In the genomic region with DNA sequence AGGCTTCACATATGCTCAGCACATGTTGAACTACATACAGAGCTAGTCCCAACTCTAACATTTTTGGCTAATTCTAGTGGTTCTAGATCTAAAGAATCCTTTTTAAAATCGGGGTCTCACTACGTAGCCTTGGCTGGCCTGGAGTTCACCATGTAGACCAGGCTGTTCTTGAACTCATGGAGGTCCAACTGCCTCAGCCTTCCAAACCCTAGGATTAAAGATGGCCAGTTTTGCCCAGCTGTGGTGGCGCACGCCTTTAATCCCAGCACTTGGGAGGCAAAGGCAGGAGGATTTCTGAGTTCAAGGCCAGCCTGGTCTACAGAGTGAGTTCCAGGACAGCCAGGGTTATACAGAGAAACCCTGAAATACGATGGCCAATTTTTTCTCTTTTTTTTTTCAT, we compare ENCODE assay signal across 17 mouse cellular contexts. TPM values are rescaled to one million over a fixed set of nuclear protein-coding genes. Genes with fewer than 3 reads are reported as not detected.
A peak's percentile ranks its signal among the peaks of the same experiment; 100 is the strongest.
DNase-seq lines count a peak whose midpoint lies in the region; ATAC-seq and TF ChIP-seq lines count a peak whose summit lies in the region.
"Not testable (repeated sequence)": the region's sequence is repeated elsewhere in the genome, so short reads cannot be mapped to it uniquely, and the experiment has no call there.
"Had no signal": no experiment of that assay in that cellular context is flagged by ENCODE, and none has a peak within 500 bp of the region (broad histone marks: within the 10 kb centered on the region; RNA-seq: fewer than 3 reads in every experiment).

No protein-coding gene starts in this region.

- DNase-seq in embryonic facial prominence, embryonic 10.5 days (ENCODE audit: low spot score); hindbrain, embryonic 14.5 days (ENCODE audit: low spot score); layer of hippocampus, adult 2 months (ENCODE audit: low spot score in 2 of 2): not testable (repeated sequence)

- H3K27ac ChIP-seq in embryonic facial prominence, embryonic 10.5 days (replicated peaks); forebrain, embryonic 16.5 days (ENCODE audit: low read length); hindbrain, embryonic 14.5 days; layer of hippocampus, adult 2 months; liver, embryonic 15.5 days (replicated peaks); midbrain, embryonic 13.5 days; neural tube, embryonic 14.5 days (ENCODE audit: low read depth, low read length): not testable (repeated sequence)

- not testable (repeated sequence) for H3K9ac ChIP-seq in forebrain, embryonic 16.5 days (replicated peaks; ENCODE audit: low read depth, low read length); hindbrain, embryonic 14.5 days; liver, embryonic 15.5 days; midbrain, embryonic 13.5 days (replicated peaks); neural tube, embryonic 14.5 days (replicated peaks; ENCODE audit: low read depth, low read length)

- H3K9me3 ChIP-seq in embryonic facial prominence, embryonic 10.5 days; forebrain, embryonic 16.5 days (ENCODE audit: control insufficient read depth, low read length); hindbrain, embryonic 14.5 days (ENCODE audit: control insufficient read depth, low read length); liver, embryonic 15.5 days (replicated peaks); midbrain, embryonic 13.5 days; neural tube, embryonic 14.5 days (ENCODE audit: control insufficient read depth, low read length): not testable (repeated sequence)

- peaks cover 21% of the 10 kb centered on the region for H3K4me1 ChIP-seq in embryonic facial prominence, embryonic 10.5 days
- H3K4me1 ChIP-seq in forebrain, embryonic 16.5 days (replicated peaks; ENCODE audit: control insufficient read depth, insufficient read depth, low read length), result peaks cover 13% of the 10 kb centered on the region
- H3K4me1 ChIP-seq in hindbrain, embryonic 14.5 days (replicated peaks; ENCODE audit: control insufficient read depth, insufficient read depth, low read length), result 0 out of 2 replicates have a peak, but pooled peaks cover 16% of the 10 kb centered on the region
- H3K4me1 ChIP-seq in liver, embryonic 15.5 days (replicated peaks), result peaks cover 36% of the 10 kb centered on the region
- peaks cover 23% of the 10 kb centered on the region for H3K4me1 ChIP-seq in midbrain, embryonic 13.5 days (replicated peaks)
- H3K4me1 ChIP-seq in neural tube, embryonic 14.5 days (ENCODE audit: control insufficient read depth, insufficient read depth, low read length), result not testable (repeated sequence)

- 90% methylated on average over 5 of the region's 5 CpGs for WGBS in embryonic facial prominence, embryonic 10.5 days
- 93% methylated on average over 5 of the region's 5 CpGs for WGBS in forebrain, embryonic 16.5 days
- WGBS in hindbrain, embryonic 14.5 days, result 95% methylated on average over 5 of the region's 5 CpGs
- WGBS in liver, embryonic 15.5 days (ENCODE audit: insufficient replicate concordance), result 83% methylated on average over 5 of the region's 5 CpGs
- WGBS in midbrain, embryonic 13.5 days, result 96% methylated on average over 5 of the region's 5 CpGs
- 94% methylated on average over 5 of the region's 5 CpGs for WGBS in neural tube, embryonic 14.5 days

- not testable (repeated sequence) for H3K27me3 ChIP-seq in embryonic facial prominence, embryonic 10.5 days (replicated peaks; ENCODE audit: low read depth, poor library complexity, severe bottlenecking); forebrain, embryonic 16.5 days (replicated peaks; ENCODE audit: control insufficient read depth, insufficient read depth, low read length); hindbrain, embryonic 14.5 days (ENCODE audit: control insufficient read depth, insufficient read depth, low read length); liver, embryonic 15.5 days; midbrain, embryonic 13.5 days; neural tube, embryonic 14.5 days (ENCODE audit: control insufficient read depth, insufficient read depth, low read length)

- peak overlapping the region; percentile 72; the same call in 1 of the 2 replicates for H3K4me3 ChIP-seq in embryonic facial prominence, embryonic 10.5 days
- not testable (repeated sequence) for H3K4me3 ChIP-seq in forebrain, embryonic 16.5 days (replicated peaks; ENCODE audit: low read length); hindbrain, embryonic 14.5 days (replicated peaks; ENCODE audit: low read length); liver, embryonic 15.5 days (replicated peaks); midbrain, embryonic 13.5 days (replicated peaks); neural tube, embryonic 14.5 days (ENCODE audit: low read depth, low read length)
- peak overlapping the region; percentile 69 for H3K4me3 ChIP-seq in layer of hippocampus, adult 2 months

- peak overlapping the region; percentile 77; the same call in 1 of the 2 replicates for H3K4me2 ChIP-seq in forebrain, embryonic 16.5 days (ENCODE audit: low read length)
- peak overlapping the region; percentile 77 for H3K4me2 ChIP-seq in hindbrain, embryonic 14.5 days (replicated peaks)
- H3K4me2 ChIP-seq in liver, embryonic 15.5 days, result peak overlapping the region; percentile 84
- H3K4me2 ChIP-seq in midbrain, embryonic 13.5 days (replicated peaks), result peak overlapping the region; percentile 68; the same call in 1 of the 2 replicates
- H3K4me2 ChIP-seq in neural tube, embryonic 14.5 days (ENCODE audit: low read depth, low read length), result peak overlapping the region; percentile 57

- TF ChIP-seq CTCF in layer of hippocampus, adult 2 months (conservative IDR thresholded peaks at IDR 0.05), result not testable (repeated sequence)

- not testable (repeated sequence) for H3K36me3 ChIP-seq in embryonic facial prominence, embryonic 10.5 days (replicated peaks); forebrain, embryonic 16.5 days (ENCODE audit: control insufficient read depth, insufficient read depth); hindbrain, embryonic 14.5 days (replicated peaks; ENCODE audit: control insufficient read depth, insufficient read depth); liver, embryonic 15.5 days (replicated peaks); midbrain, embryonic 13.5 days; neural tube, embryonic 14.5 days (ENCODE audit: control insufficient read depth, insufficient read depth, low read length)

- ATAC-seq in forebrain, embryonic 16.5 days; hindbrain, embryonic 14.5 days (ENCODE audit: low FRiP score); liver, embryonic 15.5 days (ENCODE audit: insufficient read depth); midbrain, embryonic 13.5 days; neural tube, embryonic 14.5 days (ENCODE audit: low read depth): not testable (repeated sequence)

RNA-seq across cellular contexts. Expression of a gene that starts 1.6 kb away (rescaled TPM):
- 11.3 and 12.1 TPM in 2 replicates for polyA plus RNA-seq in embryonic facial prominence, embryonic 10.5 days (2016; fragmentation: Nextera tagmentation; extraction: Ambion mirVana)
- 26.9 and 28.2 TPM in 2 replicates for polyA plus RNA-seq in forebrain, embryonic 16.5 days (2015; fragmentation: Nextera tagmentation; extraction: Ambion mirVana)
- polyA plus RNA-seq in hindbrain, embryonic 14.5 days (2014; fragmentation: Nextera tagmentation; extraction: Ambion mirVana), result 28.9 and 37.8 TPM in 2 replicates
- total RNA-seq in layer of hippocampus, adult 2 months (2021), result 100 to 1,000 TPM; 141 to 143 TPM
- polyA plus RNA-seq in liver, embryonic 15.5 days (2015; fragmentation: Nextera tagmentation; extraction: Ambion mirVana), result 4.1 and 4.6 TPM in 2 replicates
- polyA plus RNA-seq in midbrain, embryonic 13.5 days (2015; fragmentation: Nextera tagmentation; extraction: Ambion mirVana), result 15.5 and 16.2 TPM in 2 replicates
- 30.0 and 31.7 TPM in 2 replicates for polyA plus RNA-seq in neural tube, embryonic 14.5 days (2014; fragmentation: Nextera tagmentation; extraction: Ambion mirVana)

RNA-seq across cellular contexts. Expression of a gene that starts 22.5 kb away (rescaled TPM):
- not detected in 2 replicates for polyA plus RNA-seq in embryonic facial prominence, embryonic 10.5 days (2016; fragmentation: Nextera tagmentation; extraction: Ambion mirVana)
- polyA plus RNA-seq in forebrain, embryonic 16.5 days (2015; fragmentation: Nextera tagmentation; extraction: Ambion mirVana), result not detected in 2 replicates
- not detected in 2 replicates for polyA plus RNA-seq in hindbrain, embryonic 14.5 days (2014; fragmentation: Nextera tagmentation; extraction: Ambion mirVana)
- not detected for total RNA-seq in layer of hippocampus, adult 2 months (2021)
- not detected in 2 replicates for polyA plus RNA-seq in liver, embryonic 15.5 days (2015; fragmentation: Nextera tagmentation; extraction: Ambion mirVana)
- polyA plus RNA-seq in midbrain, embryonic 13.5 days (2015; fragmentation: Nextera tagmentation; extraction: Ambion mirVana), result not detected in 2 replicates
- polyA plus RNA-seq in neural tube, embryonic 14.5 days (2014; fragmentation: Nextera tagmentation; extraction: Ambion mirVana), result not detected in 2 replicates
- total RNA-seq: adrenal gland, adult 2 months; G1E; gastrocnemius, postnatal 10 days; heart, adult 8-10 months; heart, postnatal 36 days; left cerebral cortex, postnatal 10 days; liver, adult 2 months had no signal
- polyA plus RNA-seq: adrenal gland, adult 2 months; C2C12; G1E; intestine, postnatal 0 days; liver, adult 2 months; spleen, adult 2 months had no signal

RNA-seq across cellular contexts. Expression of a gene that starts 31.0 kb away (rescaled TPM):
- 27.5 and 34.1 TPM in 2 replicates for polyA plus RNA-seq in embryonic facial prominence, embryonic 10.5 days (2016; fragmentation: Nextera tagmentation; extraction: Ambion mirVana)
- 51.4 and 58.3 TPM in 2 replicates for polyA plus RNA-seq in forebrain, embryonic 16.5 days (2015; fragmentation: Nextera tagmentation; extraction: Ambion mirVana)
- 39.7 and 45.8 TPM in 2 replicates for polyA plus RNA-seq in hindbrain, embryonic 14.5 days (2014; fragmentation: Nextera tagmentation; extraction: Ambion mirVana)
- total RNA-seq in layer of hippocampus, adult 2 months (2021), result 10 to 100 TPM; 16.2 to 16.9 TPM
- 42.5 and 44.7 TPM in 2 replicates for polyA plus RNA-seq in liver, embryonic 15.5 days (2015; fragmentation: Nextera tagmentation; extraction: Ambion mirVana)
- polyA plus RNA-seq in midbrain, embryonic 13.5 days (2015; fragmentation: Nextera tagmentation; extraction: Ambion mirVana), result 42.7 and 43.6 TPM in 2 replicates
- polyA plus RNA-seq in neural tube, embryonic 14.5 days (2014; fragmentation: Nextera tagmentation; extraction: Ambion mirVana), result 43.5 and 45.3 TPM in 2 replicates
- polyA plus RNA-seq: C2C12, G1E had no signal
